Mouse (Mus musculus) kidney, postnatal 0 days (tissue): ENCODE data around the gene Kif1b. TPM values are rescaled to one million over a fixed set of nuclear protein-coding genes. Genes with fewer than 3 reads are reported as not detected.

Source experiments
- ATAC-seq: fragments of 200-750 bp; cut with Nextera tagmentation; replicated peaks from 2 replicates; pipeline ENCODE4 v1.8.0; 2017; ENCODE audit warnings: low read depth, moderate number of reproducible peaks, moderate TSS enrichment, moderate library complexity; ENCODE audit not compliant: low FRiP score
- DNase-seq: peaks from one replicate; pipeline ENCODE4 v3.0.0-alpha.2; 2016; ENCODE audit warnings: low spot score
- H3K27ac ChIP-seq: fragments of 300-500 bp; sonication (generic); 2 replicates; pipeline ENCODE4 v1.5.1; 2014; ENCODE audit warnings: mild to moderate bottlenecking
- H3K27me3 ChIP-seq: fragments of 300-500 bp; sonication (generic); 2 replicates; pipeline ENCODE4 v1.6.1; 2014; ENCODE audit warnings: low read length, mixed read lengths; ENCODE audit not compliant: insufficient read depth
- H3K36me3 ChIP-seq: fragments of 300-500 bp; sonication (generic); 2 replicates; pipeline ENCODE4 v1.6.1; 2014; ENCODE audit warnings: low read length, mixed read lengths; ENCODE audit not compliant: insufficient read depth
- H3K4me1 ChIP-seq: fragments of 300-500 bp; sonication (generic); replicated peaks from 2 replicates; pipeline ENCODE4 v1.6.1; 2014; ENCODE audit warnings: antibody characterized with exemption, low read length, mixed read lengths; ENCODE audit not compliant: insufficient read depth
- H3K4me2 ChIP-seq: fragments of 300-500 bp; sonication (generic); 2 replicates; pipeline ENCODE4 v1.6.1; 2014; ENCODE audit warnings: mild to moderate bottlenecking, low read length, moderate library complexity, mixed read lengths
- H3K4me3 ChIP-seq: fragments of 300-500 bp; sonication (generic); replicated peaks from 2 replicates; pipeline ENCODE4 v1.5.1; 2014; ENCODE audit warnings: low read depth, low read length
- H3K9ac ChIP-seq: fragments of 300-500 bp; sonication (generic); 2 replicates; pipeline ENCODE4 v1.6.1; 2014; ENCODE audit warnings: low read depth, low read length
- H3K9me3 ChIP-seq: fragments of 300-500 bp; sonication (generic); replicated peaks from 2 replicates; pipeline ENCODE4 v1.6.1; 2016; ENCODE audit warnings: low read length, inconsistent platforms, mixed read lengths
- CTCF ChIP-seq: IDR thresholded peaks from 2 replicates; pipeline ENCODE4 v1.5.1; 2016; ENCODE audit warnings: antibody characterized with exemption, low read depth, mild to moderate bottlenecking, moderate library complexity
- WGBS: fragments of 180-500 bp; shearing (Covaris S2); extraction: QIAGEN DNeasy Blood & Tissue Kit; methylation state at CpG from one replicate; pipeline ENCODE4 v1.1.7; 2014; 5-methylcytosine and 5-hydroxymethylcytosine counted together
- polyA plus RNA-seq: library from polyadenylated mRNA; unstranded; fragments of >200 nt; fragmentation: Nextera tagmentation; extraction: Ambion mirVana; gene quantifications from 2 replicates; pipeline ENCODE4 v1.2.1, GENCODE M21; 2015

Gene Kif1b
- polyA plus RNA-seq, 1 experiment from 2014 or later, result 19.9 TPM

- no peaks in the 10 kb centered on the region for H3K27me3 ChIP-seq
- WGBS, result 98% methylated on average over 2 of the region's 2 CpGs
- no peak overlapping the region for H3K27ac ChIP-seq
- H3K36me3 ChIP-seq, result peaks cover 52% of the 10 kb centered on the region
- no peaks in the 10 kb centered on the region for H3K9me3 ChIP-seq
- no peak overlapping the region for H3K9ac ChIP-seq
- ATAC-seq (no peak), DNase-seq (no peak)
- H3K4me3 ChIP-seq, result no peak overlapping the region
- H3K4me2 ChIP-seq, result no peak overlapping the region
- no peaks in the 10 kb centered on the region for H3K4me1 ChIP-seq
- TF ChIP-seq CTCF, result no peak
Observed at GRCm38 (mm10) chr4:149159203-149159602, 148.3 kb downstream of the Kif1b start.

GRCm38 (mm10) chr4:149157415-149157973 is 150.0 kb downstream of the Kif1b start:
- ATAC-seq (no peak), DNase-seq (no peak)
- Histone ChIP-seq H3K4me1 (no peaks in the 10 kb centered on the region), H3K4me2 (no peak overlapping the region), H3K4me3 (no peak overlapping the region), H3K9ac (no peak overlapping the region), H3K9me3 (no peaks in the 10 kb centered on the region), H3K27ac (no peak overlapping the region), H3K36me3 (peaks cover 69% of the 10 kb centered on the region), H3K27me3 (no peaks in the 10 kb centered on the region)
- TF ChIP-seq CTCF, result no peak
- WGBS, result 86% methylated on average over 8 of the region's 8 CpGs

GRCm38 (mm10) chr4:149155711-149156110 is 151.8 kb downstream of the Kif1b start:
- Histone ChIP-seq H3K4me1 (no peaks in the 10 kb centered on the region), H3K9me3 (no peaks in the 10 kb centered on the region), H3K4me3 (no peak overlapping the region), H3K27me3 (no peaks in the 10 kb centered on the region), H3K36me3 (peaks cover 69% of the 10 kb centered on the region), H3K4me2 (no peak overlapping the region), H3K27ac (no peak overlapping the region), H3K9ac (no peak overlapping the region)
- TF ChIP-seq CTCF, result no peak
- ATAC-seq (no peak), DNase-seq (no peak)
- WGBS, result 89% methylated on average over 6 of the region's 6 CpGs

- Histone ChIP-seq H3K4me3 (no peak overlapping the region), H3K27me3 (no peaks in the 10 kb centered on the region), H3K4me1 (no peaks in the 10 kb centered on the region), H3K27ac (no peak overlapping the region), H3K9me3 (no peaks in the 10 kb centered on the region), H3K9ac (no peak overlapping the region), H3K36me3 (peaks cover 66% of the 10 kb centered on the region), H3K4me2 (no peak overlapping the region)
- no peak for DNase-seq
- 98% methylated on average over 7 of the region's 7 CpGs for WGBS
- no peak for ATAC-seq
- no peak for TF ChIP-seq CTCF
Observed at GRCm38 (mm10) chr4:149154859-149155258, 152.6 kb downstream of the Kif1b start.

- no peak for ATAC-seq
- no peak overlapping the region for H3K4me3 ChIP-seq
- TF ChIP-seq CTCF, result no peak
Observed at GRCm38 (mm10) chr4:149150721-149151120, 156.8 kb downstream of the Kif1b start.

GRCm38 (mm10) chr4:149150256-149150655 is 157.2 kb downstream of the Kif1b start:
- Histone ChIP-seq H3K27me3 (no peaks in the 10 kb centered on the region), H3K4me2 (no peak overlapping the region), H3K4me1 (no peaks in the 10 kb centered on the region), H3K36me3 (peaks cover 39% of the 10 kb centered on the region), H3K9ac (no peak overlapping the region), H3K4me3 (no peak overlapping the region), H3K27ac (no peak overlapping the region), H3K9me3 (no peaks in the 10 kb centered on the region)
- TF ChIP-seq CTCF, result no peak
- ATAC-seq, result peak; percentile 71
- WGBS, result 48% methylated on average over 11 of the region's 11 CpGs
- DNase-seq, result no peak

More at GRCm38 (mm10) chr4:149150721-149151120, 156.8 kb downstream of the Kif1b start:
- Histone ChIP-seq H3K9ac (no peak overlapping the region), H3K9me3 (no peaks in the 10 kb centered on the region), H3K27me3 (no peaks in the 10 kb centered on the region), H3K36me3 (peaks cover 43% of the 10 kb centered on the region), H3K4me2 (no peak overlapping the region), H3K27ac (no peak overlapping the region), H3K4me1 (no peaks in the 10 kb centered on the region)
- DNase-seq, result no peak
- 87% methylated on average over 11 of the region's 11 CpGs for WGBS

GRCm38 (mm10) chr4:149149611-149150010 is 157.9 kb downstream of the Kif1b start:
- Histone ChIP-seq H3K9me3 (no peaks in the 10 kb centered on the region), H3K27me3 (no peaks in the 10 kb centered on the region), H3K4me2 (no peak overlapping the region), H3K9ac (no peak overlapping the region), H3K4me1 (no peaks in the 10 kb centered on the region), H3K36me3 (peaks cover 33% of the 10 kb centered on the region), H3K27ac (no peak overlapping the region), H3K4me3 (no peak overlapping the region)
- TF ChIP-seq CTCF, result no peak
- DNase-seq (peak; percentile 34), ATAC-seq (no peak)
- 43% methylated on average over 7 of the region's 7 CpGs for WGBS
